Mouse (Mus musculus) lung, adult 2 months (tissue): ENCODE data around the gene Ric1.

Experiments used
- CTCF ChIP-seq: fragments of 200-500 bp; IDR thresholded peaks from 2 replicates; pipeline ENCODE4 v1.5.1; 2011; ENCODE audit warnings: mild to moderate bottlenecking, low read length, control low read depth; ENCODE audit not compliant: insufficient read depth
- POLR2A ChIP-seq: fragments of 200-500 bp; IDR thresholded peaks from 2 replicates; pipeline ENCODE4 v1.6.1; 2011; ENCODE audit warnings: low read depth, mild to moderate bottlenecking, control low read depth, low read length, borderline replicate concordance; ENCODE audit errors: extremely low read depth

DNA sequence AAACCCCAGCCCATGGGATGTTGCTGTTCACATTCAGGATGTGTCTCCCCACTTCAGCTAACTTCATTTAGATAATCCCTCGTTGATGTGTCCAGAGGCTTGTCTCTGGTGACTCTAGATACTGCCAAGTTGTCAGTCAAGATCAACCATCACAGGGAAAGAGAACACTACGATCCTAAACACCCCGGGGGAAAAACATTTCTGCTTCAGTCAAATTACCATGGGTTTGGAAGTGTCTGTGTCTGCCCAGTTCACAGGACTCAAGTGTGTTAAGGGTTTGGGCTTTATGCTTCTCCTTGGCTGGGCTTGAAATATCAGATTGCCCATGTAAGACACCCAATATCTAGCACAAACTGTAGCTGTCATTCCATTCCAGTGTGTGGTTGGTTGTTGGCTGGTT, 39.4 kb upstream of the Ric1 start:
- TF ChIP-seq CTCF (no peak), POLR2A (no peak)
